Mouse (Mus musculus): ENCODE measurements around the gene Eif5.
A peak's percentile ranks its signal among the peaks of the same experiment; 100 is the strongest.

Gene Eif5

GRCm38 (mm10) chr12:111563076-111563629, 25.3 kb downstream of the Eif5 start:
- no peak for DNase-seq (ENCODE audit: low spot score in 2 of 2)

- DNase-seq (ENCODE audit: low spot score in 2 of 2): no peak
Measured at GRCm38 (mm10) chr12:111565363-111565762, 27.5 kb downstream of the Eif5 start.

GRCm38 (mm10) chr12:111568836-111569235, 31.0 kb downstream of the Eif5 start:
- no peak for DNase-seq (ENCODE audit: low spot score in 2 of 2)

- DNase-seq (ENCODE audit: low spot score in 2 of 2): no peak
Measured at GRCm38 (mm10) chr12:111572406-111572805, 34.6 kb downstream of the Eif5 start.

- no peak for DNase-seq (ENCODE audit: low spot score in 2 of 2)
Measured at GRCm38 (mm10) chr12:111573315-111573714, 35.5 kb downstream of the Eif5 start.

- peak; percentile 91 to 94 for DNase-seq (ENCODE audit: low spot score in 2 of 2)
Measured at GRCm38 (mm10) chr12:111574074-111574886, 36.5 kb downstream of the Eif5 start, which contains the start of gene Mark3. Gene Mark3, plus strand, starts transcription at chr12:111574523.

GRCm38 (mm10) chr12:111574887-111575838, 37.3 kb downstream of the Eif5 start:
- DNase-seq (ENCODE audit: low spot score in 2 of 2): peak in 1 of 2 experiments; percentile 23

GRCm38 (mm10) chr12:111583058-111583457, 45.2 kb downstream of the Eif5 start:
- no peak for DNase-seq (ENCODE audit: low spot score in 2 of 2)

- no peak for DNase-seq (ENCODE audit: low spot score in 2 of 2)
Measured at GRCm38 (mm10) chr12:111584401-111584800, 46.6 kb downstream of the Eif5 start.

- no peak for DNase-seq (ENCODE audit: low spot score in 2 of 2)
Measured at GRCm38 (mm10) chr12:111587252-111587651, 49.4 kb downstream of the Eif5 start.

- DNase-seq (ENCODE audit: low spot score in 2 of 2): no peak
Measured at GRCm38 (mm10) chr12:111592407-111593021, 54.7 kb downstream of the Eif5 start.

GRCm38 (mm10) chr12:111593775-111594174, 56.0 kb downstream of the Eif5 start:
- no peak for DNase-seq (ENCODE audit: low spot score in 2 of 2)
